Mouse (Mus musculus): Measurements from ENCODE around the gene Epha2. TPM values are rescaled to one million over a fixed set of nuclear protein-coding genes. Genes with fewer than 3 reads are reported as not detected.

Epha2 gene
- total RNA-seq, 4 experiments from 2014 or later = 4.6 to 7.1 (median 5.2) TPM

DNA sequence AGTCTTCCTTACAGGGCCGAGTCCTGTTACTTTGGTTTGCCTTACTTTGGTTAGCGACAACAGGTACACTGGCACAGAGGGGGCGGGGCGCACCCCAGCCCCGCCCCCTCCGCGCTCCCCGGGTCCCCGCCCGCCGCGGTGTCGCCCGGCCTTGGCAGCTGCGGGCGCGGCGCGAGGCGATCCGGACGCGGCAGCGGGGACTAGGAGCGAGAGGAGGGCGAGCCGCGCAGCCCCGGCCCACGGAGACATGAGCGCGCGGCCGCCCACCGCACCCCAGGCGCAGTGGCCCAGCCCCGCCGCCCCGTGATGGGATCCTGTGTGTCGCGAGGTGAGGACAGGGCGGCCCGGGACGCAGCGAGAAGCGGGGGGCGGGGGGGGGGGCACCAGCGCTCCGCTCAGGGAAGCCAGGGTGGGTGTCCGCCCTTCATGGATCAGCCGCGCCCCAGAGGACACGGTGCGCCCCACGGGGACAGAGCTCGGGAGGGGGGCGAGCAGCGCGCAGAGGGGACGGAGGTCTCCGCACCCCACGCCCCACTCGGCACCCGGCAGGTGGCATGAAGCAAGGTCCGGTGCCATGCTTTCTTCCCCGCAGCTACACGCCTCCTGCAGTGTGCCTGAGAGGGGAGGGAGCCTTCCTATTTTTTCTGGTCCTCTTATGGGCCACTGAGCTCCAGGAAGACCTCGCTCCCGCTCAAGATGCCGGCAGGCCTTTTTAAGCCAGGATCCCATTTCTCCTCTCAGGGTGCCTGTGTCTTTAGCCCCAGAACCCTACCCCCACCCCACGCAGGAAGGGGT lies 67.2 kb downstream of the Epha2 start, which contains the start of gene Fam131c:
TSS of gene Fam131c (plus strand) at position 224 of the 795 bp plus-strand sequence.
- DNase-seq (ENCODE audit: low spot score) = no peak

GRCm38 (mm10) chr4:141372426-141372825 lies 71.4 kb downstream of the Epha2 start:
- no peak for DNase-seq (ENCODE audit: low spot score)

Small RNA genes within 50 kb of the gene (microRNA-seq; reads per million reads assigned to microRNA genes)
- gene Gm25690 = not detected

Other genes starting within 250 kb of the Epha2 start
- 1 to 10 TPM; 3.5 to 6.8 (median 5.3) TPM for gene Crocc, start 240.7 kb upstream of the Epha2 start, total RNA-seq (2022)
- gene Necap2, start 222.9 kb upstream of the Epha2 start, total RNA-seq (2022) = 10 to 100 TPM; 14.7 to 18.2 (median 15.9) TPM
- gene Spata21, start 212.9 kb upstream of the Epha2 start, total RNA-seq (2022) = not detected
- gene Szrd1, start 161.5 kb upstream of the Epha2 start, total RNA-seq (2022) = 100 to 1,000 TPM in 2 of 4 experiments, 10 to 100 TPM in 2; 87.5 to 111 (median 98.0) TPM
- 10 to 100 TPM in 2 of 4 experiments, 1 to 10 TPM in 2; 8.4 to 11.5 (median 10.0) TPM for gene Fbxo42, start 153.3 kb upstream of the Epha2 start, total RNA-seq (2022)
- 1 to 10 TPM in 1 of 4 experiments, under 1 TPM in 3; 0.44 to 1.2 (median 0.66) TPM for gene Rsg1, start 87.3 kb upstream of the Epha2 start, total RNA-seq (2022)
- 10 to 100 TPM; 26.2 to 32.2 (median 30.3) TPM for gene Arhgef19, start 61.7 kb upstream of the Epha2 start, total RNA-seq (2022)
- 1 to 10 TPM; 2.4 to 5.5 (median 4.1) TPM for gene Fam131c, start 67.0 kb downstream of the Epha2 start, total RNA-seq (2022)
- gene Clcnka, start 97.5 kb downstream of the Epha2 start, total RNA-seq (2022) = not detected
- gene Clcnkb, start 114.8 kb downstream of the Epha2 start, total RNA-seq (2022) = 1 to 10 TPM in 1 of 4 experiments, under 1 TPM in 3; 0.33 to 1.5 (median 0.59) TPM
- gene Hspb7, start 119.5 kb downstream of the Epha2 start, total RNA-seq (2022) = 1,000 to 10,000 TPM; 1,512 to 1,942 (median 1,609) TPM
- 1 to 10 TPM in 1 of 4 experiments, under 1 TPM in 3; 0.82 to 1.5 (median 0.93) TPM for gene Srarp, start 134.9 kb downstream of the Epha2 start, total RNA-seq (2022)
- gene Zbtb17, start 143.4 kb downstream of the Epha2 start, total RNA-seq (2022) = 10 to 100 TPM; 24.8 to 28.4 (median 26.5) TPM
- 10 to 100 TPM; 29.2 to 32.2 (median 30.1) TPM for gene Spen, start 237.4 kb downstream of the Epha2 start, total RNA-seq (2022)